Mouse (Mus musculus): Measurements from ENCODE around the gene Sec1.

- TF ChIP-seq POLR2A (IDR thresholded peaks at IDR 0.05; ENCODE audit: low read depth, low read length) = no peak
- TF ChIP-seq CTCF (IDR thresholded peaks at IDR 0.05; ENCODE audit: borderline replicate concordance, insufficient read depth, low read length) = no peak
Observed at GRCm38 (mm10) chr7:45685811-45686210, 8.4 kb downstream of the Sec1 start.

Data from embryonic fibroblast, embryonic 13.5 days (primary cell).